Comparison of ENCODE assay signal across 8 mouse cellular contexts in the genomic region with DNA sequence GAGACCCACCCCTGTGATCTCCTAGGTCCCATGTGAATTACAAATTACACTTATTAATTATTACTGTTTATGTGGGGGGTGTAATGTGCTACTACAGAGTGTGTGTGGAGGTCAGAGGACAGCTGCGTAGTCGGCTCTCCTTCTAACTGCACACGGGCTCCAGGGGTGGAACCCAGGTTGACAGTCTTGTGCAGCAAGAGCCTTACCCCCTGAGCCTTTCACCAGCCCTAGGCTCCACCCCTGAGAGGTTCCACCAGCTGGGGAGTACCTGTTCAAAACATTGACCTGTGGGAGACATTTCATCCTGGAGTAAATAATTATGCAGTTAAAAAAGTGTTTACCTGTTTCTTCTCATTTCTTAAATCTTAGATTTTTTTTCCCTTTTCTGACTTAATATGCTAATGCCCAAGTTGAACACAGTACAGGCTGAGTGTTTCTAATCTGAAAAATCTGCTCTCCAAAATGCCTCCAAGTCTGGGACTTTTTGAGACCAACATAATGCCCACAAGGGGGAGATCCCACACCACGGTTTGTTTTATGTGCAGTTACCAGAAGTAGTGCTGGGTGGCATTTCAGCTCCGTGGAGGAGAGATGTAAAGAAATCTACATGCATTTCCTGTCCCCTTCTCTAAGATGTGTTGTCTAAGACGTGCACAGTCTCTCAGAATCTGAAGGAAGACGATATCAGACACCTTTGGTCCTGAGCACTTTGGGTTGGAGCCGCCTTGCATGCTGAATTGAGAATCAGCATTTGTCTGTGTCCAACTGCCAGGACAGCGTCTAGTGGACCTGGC. TPM values are rescaled to one million over a fixed set of nuclear protein-coding genes. Genes with fewer than 3 reads are reported as not detected.
DNase-seq lines count a peak whose midpoint lies in the region; ATAC-seq lines count a peak whose summit lies in the region.

No protein-coding gene starts in this region.

- ATAC-seq in frontal cortex, adult (ENCODE audit: low TSS enrichment): peak; percentile 78
- ATAC-seq in forebrain, embryonic 16.5 days: peak; percentile 55
- peak; percentile 45; the same call in 1 of the 2 replicates for ATAC-seq in midbrain, embryonic 15.5 days (replicated peaks)

- H3K27ac ChIP-seq in forebrain, embryonic 16.5 days (ENCODE audit: low read length): no peak overlapping the region
- no peak overlapping the region for H3K27ac ChIP-seq in midbrain, embryonic 15.5 days

- peak overlapping the region; percentile 4; the same call in 1 of the 2 replicates for H3K4me2 ChIP-seq in forebrain, embryonic 16.5 days (ENCODE audit: low read length)
- H3K4me2 ChIP-seq in midbrain, embryonic 15.5 days: peak overlapping the region; percentile 17; the same call in 1 of the 2 replicates

- no peak for DNase-seq in frontal cortex, postnatal 14 days (ENCODE audit: low spot score in 2 of 2)
- DNase-seq in Muller cell, postnatal 12 days (ENCODE audit: inconsistent ontology term): peak; percentile 53
- peak; percentile 48 for DNase-seq in kidney, postnatal 10 days
- peak; percentile 70 for DNase-seq in thymus, postnatal 4 days
- DNase-seq in ovary, postnatal 36 days (ENCODE audit: low spot score): no peak

- H3K36me3 ChIP-seq in forebrain, embryonic 16.5 days (ENCODE audit: control insufficient read depth, insufficient read depth): no peaks in the 10 kb centered on the region
- no peaks in the 10 kb centered on the region for H3K36me3 ChIP-seq in midbrain, embryonic 15.5 days (replicated peaks)

- 39% methylated on average over 9 of the region's 9 CpGs for WGBS in forebrain, embryonic 16.5 days
- 39% methylated on average over 9 of the region's 9 CpGs for WGBS in midbrain, embryonic 15.5 days

- no peaks in the 10 kb centered on the region for H3K27me3 ChIP-seq in forebrain, embryonic 16.5 days (replicated peaks; ENCODE audit: control insufficient read depth, insufficient read depth, low read length)
- no peaks in the 10 kb centered on the region for H3K27me3 ChIP-seq in midbrain, embryonic 15.5 days (replicated peaks)

- no peaks in the 10 kb centered on the region for H3K9me3 ChIP-seq in forebrain, embryonic 16.5 days (ENCODE audit: control insufficient read depth, low read length)
- no peaks in the 10 kb centered on the region for H3K9me3 ChIP-seq in midbrain, embryonic 15.5 days

- no peak overlapping the region for H3K9ac ChIP-seq in forebrain, embryonic 16.5 days (replicated peaks; ENCODE audit: low read depth, low read length)
- no peak overlapping the region for H3K9ac ChIP-seq in midbrain, embryonic 15.5 days

- peaks cover 16% of the 10 kb centered on the region for H3K4me1 ChIP-seq in forebrain, embryonic 16.5 days (replicated peaks; ENCODE audit: control insufficient read depth, insufficient read depth, low read length)
- peaks cover 4% of the 10 kb centered on the region; the same call in 1 of the 2 replicates for H3K4me1 ChIP-seq in midbrain, embryonic 15.5 days

- no peak overlapping the region for H3K4me3 ChIP-seq in forebrain, embryonic 16.5 days (replicated peaks; ENCODE audit: low read length)
- H3K4me3 ChIP-seq in midbrain, embryonic 15.5 days: no peak overlapping the region

RNA-seq across cellular contexts. Expression of a gene that starts 9.3 kb away (rescaled TPM):
- polyA plus RNA-seq in forebrain, embryonic 16.5 days (2015; fragmentation: Nextera tagmentation; extraction: Ambion mirVana): 28.3 and 30.1 TPM in 2 replicates
- polyA plus RNA-seq in midbrain, embryonic 15.5 days (2015; fragmentation: Nextera tagmentation; extraction: Ambion mirVana): 19.6 and 22.1 TPM in 2 replicates

Comparison
In these comparisons a context has a peak if more than half of its experiments do, and no peak if none do; other contexts are left out.
1. DNase-seq: peak in Muller cell, postnatal 12 days (single experiment), kidney, postnatal 10 days (single experiment) and thymus, postnatal 4 days (single experiment); none in frontal cortex, postnatal 14 days (0 of 2) and ovary, postnatal 36 days (single experiment).
2. Peak in every context shown above with its lines, with median percentiles within 50 percentile points of each other: ATAC-seq.